Mouse (Mus musculus) kidney, adult 8-10 months (tissue): Measurements from ENCODE around the gene A3galt2.
A peak's percentile ranks its signal among the peaks of the same experiment; 100 is the strongest.

ENCODE experiments used
- DNase-seq, 2 experiments: peaks; one replicate each; pipeline ENCODE4 v3.0.0; 2022

The A3galt2 gene

GRCm38 (mm10) chr4:128755064-128755463 lies at the start of gene A3galt2:
TSS of gene A3galt2 (plus strand) at chr4:128755364.
- DNase-seq = no peak

- no peak for DNase-seq
Observed at GRCm38 (mm10) chr4:128706626-128707025, 48.5 kb upstream of the A3galt2 start.

DNA sequence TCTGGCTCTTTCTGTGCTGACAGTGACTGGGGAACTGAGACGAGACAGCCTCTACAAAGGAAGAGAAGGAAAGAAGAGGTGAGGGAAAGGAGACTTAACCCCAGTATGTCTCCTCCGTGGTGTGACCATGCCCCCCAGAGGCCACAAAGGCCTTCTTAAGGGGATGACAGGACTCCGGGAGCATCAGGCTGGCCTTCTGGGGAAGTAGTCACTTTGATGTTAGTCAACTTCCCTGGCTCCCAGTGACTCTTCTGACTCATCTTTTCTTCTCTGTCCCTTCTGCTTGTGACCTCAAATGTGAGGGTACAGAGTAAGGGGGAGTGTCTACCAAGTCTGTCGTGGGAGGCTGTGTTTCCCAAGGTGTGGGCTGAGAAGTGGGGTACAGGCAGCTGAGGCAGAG lies 47.8 kb upstream of the A3galt2 start:
- DNase-seq = no peak

GRCm38 (mm10) chr4:128709061-128709780 lies 45.9 kb upstream of the A3galt2 start:
- no peak for DNase-seq

- DNase-seq = no peak
Observed at GRCm38 (mm10) chr4:128709781-128710166, 45.4 kb upstream of the A3galt2 start.

GRCm38 (mm10) chr4:128710286-128710685 lies 44.9 kb upstream of the A3galt2 start:
- no peak for DNase-seq

- DNase-seq = no peak
Observed at GRCm38 (mm10) chr4:128710800-128711199, 44.4 kb upstream of the A3galt2 start.

- DNase-seq = peak; percentile 89 to 92
Observed at GRCm38 (mm10) chr4:128711455-128712135, 43.6 kb upstream of the A3galt2 start.

DNA sequence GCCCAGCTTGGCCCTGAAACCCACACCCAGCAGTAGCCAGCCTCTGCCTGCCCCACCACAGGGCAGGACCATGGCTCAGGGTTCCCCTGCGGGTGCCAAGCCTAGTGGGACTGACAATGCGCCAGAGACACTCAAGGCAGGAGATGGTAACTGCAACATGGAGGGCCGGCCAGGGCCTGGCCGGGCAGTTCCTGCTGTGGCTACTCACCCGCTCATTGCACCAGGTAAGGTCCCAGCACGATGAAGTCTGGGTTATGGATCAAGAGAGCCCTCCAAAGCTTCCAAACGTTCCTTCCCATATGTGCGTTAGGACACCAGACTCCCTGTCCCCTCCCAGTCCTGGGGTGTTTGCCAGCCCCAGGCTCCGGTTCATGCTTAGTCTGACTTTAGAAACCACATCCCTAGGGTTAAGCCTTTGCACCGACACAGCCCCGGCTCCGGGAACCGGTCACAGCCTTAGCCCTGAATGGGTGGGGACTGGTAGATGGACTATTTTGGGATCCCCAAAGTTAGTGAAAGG lies 43.0 kb upstream of the A3galt2 start:
- DNase-seq = no peak

GRCm38 (mm10) chr4:128712941-128713340 lies 42.2 kb upstream of the A3galt2 start:
- no peak for DNase-seq

GRCm38 (mm10) chr4:128715241-128716204 lies 39.6 kb upstream of the A3galt2 start:
- DNase-seq = no peak

- no peak for DNase-seq
Observed at GRCm38 (mm10) chr4:128716279-128716678, 38.9 kb upstream of the A3galt2 start.

DNA sequence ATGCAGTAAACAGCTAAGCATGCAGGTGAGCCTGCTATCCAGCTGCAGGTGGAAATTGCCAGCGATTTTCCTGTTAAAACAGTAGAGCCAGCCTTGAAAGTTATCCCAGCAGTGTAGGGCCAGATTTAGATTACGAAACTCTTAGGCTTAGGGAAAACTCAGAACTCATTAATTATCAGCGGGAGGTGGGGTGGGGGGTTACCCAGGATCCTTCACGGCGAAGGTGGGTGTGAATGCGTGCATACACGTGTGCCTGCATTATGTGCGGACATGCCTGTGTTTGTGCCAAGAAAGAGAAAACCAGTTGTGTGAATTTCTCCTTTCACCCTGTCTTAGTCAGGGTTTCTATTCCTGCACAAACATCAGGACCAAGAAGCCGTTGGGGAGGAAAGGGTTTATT lies 38.4 kb upstream of the A3galt2 start:
- no peak for DNase-seq

DNA sequence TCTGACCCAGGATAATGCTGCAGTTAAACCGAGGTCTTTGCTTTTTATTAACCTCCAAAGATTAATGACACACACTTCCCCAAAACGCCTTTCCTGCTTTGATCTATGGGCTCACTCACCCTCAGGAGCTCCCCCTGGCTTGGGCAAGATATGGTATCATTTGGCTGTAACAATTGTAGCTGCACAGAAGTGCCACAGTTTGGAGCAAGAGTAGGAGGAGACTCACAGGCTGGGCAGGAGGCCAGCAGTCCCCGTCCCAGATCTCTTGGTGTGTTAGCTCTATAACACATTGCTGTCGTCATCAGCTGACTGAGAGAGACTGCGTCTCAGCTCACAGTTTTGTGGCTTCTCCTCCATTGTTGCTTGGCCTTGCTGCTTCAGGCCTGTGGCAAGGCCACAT lies 35.1 kb upstream of the A3galt2 start:
- DNase-seq = peak; percentile 55 to 59

- DNase-seq = no peak
Observed at GRCm38 (mm10) chr4:128721061-128721648, 34.0 kb upstream of the A3galt2 start.

- no peak for DNase-seq
Observed at GRCm38 (mm10) chr4:128721761-128722160, 33.4 kb upstream of the A3galt2 start.

GRCm38 (mm10) chr4:128722932-128723331 lies 32.2 kb upstream of the A3galt2 start:
- no peak for DNase-seq

GRCm38 (mm10) chr4:128723431-128723830 lies 31.7 kb upstream of the A3galt2 start:
- DNase-seq = no peak

DNA sequence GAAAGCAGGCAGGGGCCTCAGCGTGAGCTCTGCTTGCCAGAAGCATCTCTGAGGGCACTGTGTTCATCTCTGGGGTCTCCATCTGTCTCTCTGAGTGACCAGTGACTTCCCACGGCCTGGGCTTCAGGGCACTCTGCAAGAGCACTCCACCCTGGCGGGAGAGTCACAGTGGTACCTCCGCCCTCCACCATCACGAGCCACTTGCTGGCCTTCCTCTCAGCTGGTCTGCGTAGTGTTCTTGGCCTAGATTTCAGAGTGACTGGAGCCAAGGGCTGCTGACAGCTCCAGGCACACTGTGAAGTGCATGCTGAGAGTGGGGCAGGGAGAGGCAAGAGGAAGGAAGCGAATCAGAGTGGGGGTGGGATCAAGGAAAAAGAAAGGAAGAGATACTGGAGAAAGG lies 31.1 kb upstream of the A3galt2 start:
- no peak for DNase-seq

DNA sequence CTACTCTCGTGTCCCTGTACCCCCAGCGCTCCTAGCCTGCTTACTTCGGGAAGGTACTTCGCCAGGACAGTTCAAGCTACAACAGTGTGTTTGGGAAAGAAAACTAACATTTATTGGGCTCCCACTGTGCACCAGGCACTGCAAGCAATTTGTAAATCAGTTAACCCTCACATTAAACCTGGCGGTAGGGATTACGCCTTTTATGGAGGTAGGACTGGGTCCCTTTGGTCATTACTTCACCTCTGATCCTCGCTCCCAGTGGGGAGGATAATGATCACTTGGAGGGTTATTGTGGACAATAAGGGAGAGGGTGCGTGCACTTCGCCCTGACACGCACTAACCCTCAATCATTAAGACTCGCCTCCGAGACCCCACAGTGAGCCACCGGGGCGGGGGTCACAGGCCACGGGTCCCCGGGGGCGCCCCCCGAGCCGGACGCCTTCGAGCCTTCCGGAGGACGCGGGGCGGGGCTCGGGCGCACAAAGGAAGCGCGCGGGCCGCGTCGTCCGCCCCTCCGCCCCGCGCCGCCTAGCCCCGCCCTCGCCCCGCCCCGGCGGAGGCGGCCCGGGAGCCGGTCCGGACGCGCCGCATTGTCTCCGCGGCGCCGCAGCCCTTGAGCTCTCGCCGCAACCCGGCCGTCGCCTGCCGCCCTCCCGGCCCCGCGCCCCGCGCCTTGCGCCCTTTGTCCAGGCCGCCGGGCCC lies 28.0 kb upstream of the A3galt2 start:
- DNase-seq = peak; percentile 81 to 83

DNA sequence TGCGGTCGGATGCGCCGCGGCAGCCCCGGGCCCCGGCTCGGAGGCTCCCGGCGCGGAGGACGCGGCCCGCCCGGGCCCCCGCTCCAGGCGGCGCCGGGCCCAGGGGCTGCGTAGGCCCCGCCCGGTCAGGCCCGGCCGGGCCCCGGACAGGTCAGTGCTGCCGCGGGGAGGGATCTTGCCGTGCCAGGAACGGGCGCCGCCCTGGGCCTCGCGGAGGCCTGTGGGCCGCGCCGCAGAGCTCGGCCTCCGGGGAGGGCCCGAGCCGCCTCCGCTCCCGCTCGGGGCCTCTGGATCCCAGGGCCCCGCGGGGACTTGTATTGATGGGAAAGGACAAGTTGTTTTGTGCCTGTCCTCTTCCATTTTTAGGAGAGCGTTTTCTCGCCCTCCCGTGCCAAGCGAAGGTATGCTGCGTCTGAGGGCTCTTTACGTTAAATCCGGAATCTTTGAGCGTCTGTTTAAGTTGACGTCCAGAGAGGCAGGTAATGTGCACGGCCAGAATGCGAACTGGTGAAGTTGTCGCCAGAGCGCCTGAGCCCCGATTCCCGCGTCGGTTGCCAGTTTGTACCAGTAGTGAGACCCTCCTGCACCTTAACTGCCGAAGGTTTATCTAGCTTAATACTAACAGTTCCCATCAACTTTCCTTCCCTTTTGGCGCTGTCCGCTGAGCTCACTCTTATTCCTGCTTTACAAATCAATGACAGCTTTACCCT lies 27.3 kb upstream of the A3galt2 start:
- peak; percentile 61 to 64 for DNase-seq
